Mouse (Mus musculus) neural tube, embryonic 14.5 days (tissue): ENCODE measurements around the gene Gm7102. TPM values are rescaled to one million over a fixed set of nuclear protein-coding genes. Genes with fewer than 3 reads are reported as not detected.
"Not testable (repeated sequence)": the region's sequence is repeated elsewhere in the genome, so short reads cannot be mapped to it uniquely, and the experiment has no call there.

Experiments used
- ATAC-seq: fragments of 200-750 bp; cut with Nextera tagmentation; 2 replicates; pipeline ENCODE4 v1.8.0; 2017; ENCODE audit warnings: low read depth, mild to moderate bottlenecking, moderate TSS enrichment, moderate library complexity
- H3K27ac ChIP-seq: fragments of 300-500 bp; sonication (generic); 2 replicates; pipeline ENCODE4 v1.5.1; 2014; ENCODE audit warnings: low read depth, mild to moderate bottlenecking, control low read depth, low read length, moderate library complexity, mixed read lengths
- H3K27me3 ChIP-seq: fragments of 300-500 bp; sonication (generic); 2 replicates; pipeline ENCODE4 v1.6.1; 2014; ENCODE audit warnings: low read length; ENCODE audit not compliant: control insufficient read depth, insufficient read depth
- H3K36me3 ChIP-seq: fragments of 300-500 bp; sonication (generic); 2 replicates; pipeline ENCODE4 v1.6.1; 2014; ENCODE audit warnings: low read length, mixed read lengths; ENCODE audit not compliant: control insufficient read depth, insufficient read depth
- H3K4me1 ChIP-seq: fragments of 300-500 bp; sonication (generic); 2 replicates; pipeline ENCODE4 v1.6.1; 2014; ENCODE audit warnings: low read length; ENCODE audit not compliant: control insufficient read depth, insufficient read depth
- H3K4me2 ChIP-seq: fragments of 300-500 bp; sonication (generic); 2 replicates; pipeline ENCODE4 v1.6.1; 2014; ENCODE audit warnings: mild to moderate bottlenecking, low read depth, low read length, control low read depth
- H3K4me3 ChIP-seq: fragments of 300-500 bp; sonication (generic); 2 replicates; pipeline ENCODE4 v1.5.1; 2014; ENCODE audit warnings: low read depth, low read length, control low read depth, mixed read lengths
- H3K9ac ChIP-seq: fragments of 300-500 bp; sonication (generic); replicated peaks from 2 replicates; pipeline ENCODE4 v1.6.1; 2014; ENCODE audit warnings: low read depth, mild to moderate bottlenecking, control low read depth, low read length, mixed read lengths
- H3K9me3 ChIP-seq: fragments of 300-500 bp; sonication (generic); 2 replicates; pipeline ENCODE4 v1.6.1; 2016; ENCODE audit warnings: low read length; ENCODE audit not compliant: control insufficient read depth
- WGBS: fragments of 180-500 bp; shearing (Covaris S2); extraction: QIAGEN DNeasy Blood & Tissue Kit; methylation state at CpG from one replicate; pipeline ENCODE4 v1.1.7; 2014; 5-methylcytosine and 5-hydroxymethylcytosine counted together
- polyA plus RNA-seq: library from polyadenylated mRNA; unstranded; fragments of >200 nt; fragmentation: Nextera tagmentation; extraction: Ambion mirVana; gene quantifications from 2 replicates; pipeline ENCODE4 v1.2.1, GENCODE M21; 2014

The Gm7102 gene
- 0.17 and 0.36 TPM in 2 replicates for polyA plus RNA-seq

- H3K4me2 ChIP-seq, result peak within 1 kb of the TSS; percentile 42
- no peaks in the 10 kb centered on the region for H3K9me3 ChIP-seq
- H3K27ac ChIP-seq, result no peak within 1 kb of the TSS
- H3K4me1 ChIP-seq, result no peaks in the 10 kb centered on the region
- no peak within 1 kb of the TSS for H3K9ac ChIP-seq
- H3K36me3 ChIP-seq, result no peaks in the 10 kb centered on the region
- no peak for ATAC-seq
- no peaks in the 10 kb centered on the region for H3K27me3 ChIP-seq
- H3K4me3 ChIP-seq, result peak within 1 kb of the TSS; percentile 19; the same call in 1 of the 2 replicates
- 26% methylated on average over 39 of the region's 39 CpGs for WGBS
Observed at GRCm38 (mm10) chr19:61175756-61176324, at the start of gene Gm7102. Gene Gm7102 (minus strand): TSS chr19:61176309.

GRCm38 (mm10) chr19:61224678-61225525 is 48.8 kb upstream of the Gm7102 start:
- H3K27me3 ChIP-seq, result no peaks in the 10 kb centered on the region
- 0 out of 2 replicates have a peak overlapping the region, but pooled peaks have one; percentile 44 for H3K27ac ChIP-seq
- peak overlapping the region; percentile 55 for H3K4me3 ChIP-seq
- ATAC-seq, result peak; percentile 15
- H3K4me2 ChIP-seq, result peak overlapping the region; percentile 54
- no peaks in the 10 kb centered on the region for H3K9me3 ChIP-seq
- H3K9ac ChIP-seq, result peak overlapping the region; percentile 39; the same call in 1 of the 2 replicates
- 35% methylated on average over 47 of the region's 53 CpGs for WGBS
- no peaks in the 10 kb centered on the region for H3K4me1 ChIP-seq
- no peaks in the 10 kb centered on the region for H3K36me3 ChIP-seq

- Histone ChIP-seq H3K36me3 (no peaks in the 10 kb centered on the region), H3K27me3 (no peaks in the 10 kb centered on the region), H3K9ac (no peak overlapping the region), H3K27ac (no peak overlapping the region), H3K4me2 (no peak overlapping the region), H3K9me3 (no peaks in the 10 kb centered on the region), H3K4me3 (no peak overlapping the region), H3K4me1 (no peaks in the 10 kb centered on the region)
- 92% methylated on average over 6 of the region's 6 CpGs for WGBS
- no peak for ATAC-seq
Observed at GRCm38 (mm10) chr19:61223706-61224328, 47.7 kb upstream of the Gm7102 start.

- H3K4me3 ChIP-seq, H3K4me2 ChIP-seq, H3K4me1 ChIP-seq, H3K36me3 ChIP-seq, ATAC-seq, H3K27me3 ChIP-seq, H3K27ac ChIP-seq, H3K9me3 ChIP-seq, H3K9ac ChIP-seq: not testable (repeated sequence)
- WGBS, result 89% methylated on average over 6 of the region's 6 CpGs
Observed at GRCm38 (mm10) chr19:61207506-61207905, 31.4 kb upstream of the Gm7102 start.

- Histone ChIP-seq H3K9me3 (no peaks in the 10 kb centered on the region), H3K9ac (no peak overlapping the region), H3K4me3 (no peak overlapping the region), H3K36me3 (no peaks in the 10 kb centered on the region), H3K4me2 (no peak overlapping the region), H3K27ac (no peak overlapping the region), H3K4me1 (no peaks in the 10 kb centered on the region), H3K27me3 (no peaks in the 10 kb centered on the region)
- no peak for ATAC-seq
- 20% methylated on average over 10 of the region's 10 CpGs for WGBS
Observed at GRCm38 (mm10) chr19:61199836-61200235, 23.7 kb upstream of the Gm7102 start.

GRCm38 (mm10) chr19:61199316-61199715 is 23.2 kb upstream of the Gm7102 start:
- Histone ChIP-seq H3K4me2 (no peak overlapping the region), H3K27ac (no peak overlapping the region), H3K9ac (no peak overlapping the region), H3K4me3 (no peak overlapping the region), H3K9me3 (no peaks in the 10 kb centered on the region), H3K4me1 (no peaks in the 10 kb centered on the region), H3K27me3 (no peaks in the 10 kb centered on the region), H3K36me3 (no peaks in the 10 kb centered on the region)
- no peak for ATAC-seq
- WGBS, result 13% methylated on average over 13 of the region's 13 CpGs

GRCm38 (mm10) chr19:61183590-61183989 is 7.5 kb upstream of the Gm7102 start, which contains the start of gene Gm6020:
Gene Gm6020 (plus strand): TSS chr19:61183890.
- not testable (repeated sequence) for H3K36me3 ChIP-seq, H3K9ac ChIP-seq, H3K9me3 ChIP-seq, H3K4me1 ChIP-seq, ATAC-seq, H3K4me3 ChIP-seq, H3K27me3 ChIP-seq, H3K4me2 ChIP-seq, H3K27ac ChIP-seq
- WGBS, result 92% methylated on average over 2 of the region's 2 CpGs

GRCm38 (mm10) chr19:61151701-61152420 is 24.2 kb downstream of the Gm7102 start:
- Histone ChIP-seq H3K27me3 (no peaks in the 10 kb centered on the region), H3K4me3 (peak overlapping the region; percentile 28), H3K9me3 (no peaks in the 10 kb centered on the region), H3K36me3 (no peaks in the 10 kb centered on the region), H3K4me2 (peak overlapping the region; percentile 65), H3K4me1 (no peaks in the 10 kb centered on the region), H3K9ac (no peak overlapping the region; the same call in 1 of the 2 replicates), H3K27ac (no peak overlapping the region)
- ATAC-seq, result peak; percentile 68
- 7% methylated on average over 27 of the region's 27 CpGs for WGBS
